Mouse (Mus musculus) urinary bladder, postnatal 14 days (tissue): Measurements from ENCODE around the gene Psen1.

Source experiments
- DNase-seq: peaks from one replicate; pipeline ENCODE4 v3.0.0; 2021; ENCODE audit warnings: low spot score

Psen1 gene

GRCm38 (mm10) chr12:83726510-83727308 is 38.8 kb downstream of the Psen1 start:
- DNase-seq = no peak

- DNase-seq = no peak
These were observed 44.3 kb downstream of the Psen1 start for GRCm38 (mm10) chr12:83732225-83732624.

DNA sequence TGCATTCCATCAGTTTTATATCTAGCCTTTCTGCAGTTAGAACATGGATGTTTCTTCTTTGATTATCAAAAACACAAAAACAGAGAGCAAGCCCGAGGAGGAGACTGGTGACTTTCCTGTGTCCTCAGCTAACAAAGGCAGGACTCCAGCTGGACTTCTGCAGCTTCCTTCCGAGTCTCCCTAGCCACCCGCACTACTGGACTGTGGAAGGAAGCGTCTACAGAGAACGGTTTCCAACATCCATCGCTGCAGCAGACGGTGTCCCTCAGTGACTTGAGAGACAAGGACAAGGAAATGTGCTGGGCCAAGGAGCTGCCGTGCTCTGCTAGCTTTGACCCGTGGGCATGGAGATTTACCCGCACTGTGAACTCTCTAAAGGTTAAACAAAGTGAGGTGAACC is 46.1 kb downstream of the Psen1 start:
- no peak for DNase-seq

DNA sequence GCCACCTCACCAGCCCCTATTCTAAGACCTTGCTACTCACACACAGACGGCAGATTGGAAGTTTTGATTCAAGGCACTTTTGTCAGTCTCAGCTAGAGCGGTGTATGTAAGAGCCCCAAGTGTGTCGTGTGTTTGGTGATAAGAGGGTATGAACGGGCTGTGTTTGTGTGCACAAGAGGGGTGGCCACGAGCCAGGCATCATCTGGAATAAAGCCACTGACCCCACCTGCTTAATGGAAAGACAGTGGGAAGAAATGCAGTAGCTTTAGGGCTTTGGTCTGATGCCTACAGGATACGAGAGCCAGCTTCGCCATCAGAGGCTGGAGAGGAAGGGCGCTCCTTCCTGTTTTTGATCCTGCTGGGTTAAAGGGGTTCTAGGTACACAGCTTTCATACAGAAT is 48.3 kb downstream of the Psen1 start:
- no peak for DNase-seq

- DNase-seq = no peak
These were observed 50.7 kb downstream of the Psen1 start for GRCm38 (mm10) chr12:83738651-83739050.

DNA sequence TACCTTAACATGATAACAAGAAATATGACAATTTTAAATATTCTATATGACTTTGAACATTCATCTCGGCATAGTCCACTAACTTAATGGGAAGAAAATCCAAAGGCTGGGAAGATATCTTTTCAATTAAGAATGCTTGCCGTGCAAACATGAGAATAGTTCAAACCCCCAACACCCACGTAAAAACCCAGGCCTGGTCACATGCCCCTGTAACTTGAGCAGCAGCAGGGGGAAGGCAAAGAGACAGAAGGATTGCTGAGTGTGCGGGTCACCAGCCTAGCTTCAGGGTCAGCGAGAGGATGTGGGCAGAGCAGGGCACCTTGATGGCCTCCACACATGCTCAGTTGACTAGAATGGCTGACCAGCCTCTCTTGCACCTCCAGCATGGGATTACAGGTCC is 53.8 kb downstream of the Psen1 start:
- DNase-seq = no peak

DNA sequence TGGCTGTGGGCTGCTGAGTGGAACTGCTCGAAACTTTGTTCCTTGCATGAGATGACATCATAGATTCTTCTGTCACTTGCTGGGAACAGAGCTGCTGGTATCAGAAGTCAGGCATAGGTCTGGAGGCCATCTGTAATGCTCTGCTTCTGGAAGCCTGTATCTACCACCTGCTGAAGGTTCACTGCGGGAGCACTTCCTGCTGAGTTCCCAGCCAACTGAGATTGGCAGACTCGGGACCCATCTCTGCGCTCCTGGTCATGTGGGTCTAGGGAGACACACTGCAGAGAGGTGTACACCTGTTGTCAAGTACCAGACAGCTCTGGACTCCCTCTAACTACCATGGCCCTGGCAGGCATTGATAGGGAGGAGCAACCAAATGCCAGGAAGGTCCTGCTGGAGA is 54.9 kb downstream of the Psen1 start:
- DNase-seq = no peak

- DNase-seq = no peak
These were observed 55.8 kb downstream of the Psen1 start for GRCm38 (mm10) chr12:83743712-83744111.

- no peak for DNase-seq
These were observed 61.2 kb downstream of the Psen1 start for GRCm38 (mm10) chr12:83749186-83749585.

DNA sequence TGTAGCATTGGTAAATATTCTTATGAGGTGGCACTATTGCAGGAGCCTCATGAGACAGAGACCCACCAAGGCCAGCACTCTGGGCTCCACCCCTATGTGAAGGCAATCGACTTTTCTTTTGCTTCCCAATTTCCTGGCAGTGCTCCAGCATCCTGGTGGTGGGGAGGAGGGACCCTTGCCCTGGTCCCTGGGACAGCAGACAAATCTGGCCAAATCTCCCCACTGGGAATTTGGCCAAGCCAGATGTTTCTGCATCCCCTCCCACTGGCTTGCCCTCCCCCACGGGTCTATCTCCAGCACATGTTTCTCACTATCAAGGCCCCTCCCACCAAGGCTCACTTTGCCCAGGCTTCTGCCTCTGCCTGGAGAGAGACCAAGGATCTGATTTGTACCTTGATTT is 64.5 kb downstream of the Psen1 start:
- DNase-seq = no peak

DNA sequence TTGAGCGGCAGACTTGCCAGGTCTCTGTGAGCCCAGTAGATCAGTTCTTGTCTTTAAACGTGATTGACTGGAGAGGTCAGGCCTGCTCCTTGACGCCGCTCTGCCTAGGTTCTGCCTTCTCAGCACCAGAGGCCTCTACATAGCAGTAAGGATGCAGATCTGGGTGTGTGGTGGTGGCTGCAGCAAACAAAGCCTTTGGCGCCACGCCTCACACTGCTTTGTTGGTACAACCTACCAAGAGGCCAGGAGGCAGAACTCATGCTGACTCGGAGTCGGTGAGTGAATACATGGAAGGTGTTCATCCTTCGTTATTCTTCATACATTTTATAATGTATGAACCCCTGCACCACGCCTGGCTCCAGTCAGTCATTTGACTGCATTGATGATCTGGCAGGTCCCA is 70.8 kb downstream of the Psen1 start:
- no peak for DNase-seq

DNA sequence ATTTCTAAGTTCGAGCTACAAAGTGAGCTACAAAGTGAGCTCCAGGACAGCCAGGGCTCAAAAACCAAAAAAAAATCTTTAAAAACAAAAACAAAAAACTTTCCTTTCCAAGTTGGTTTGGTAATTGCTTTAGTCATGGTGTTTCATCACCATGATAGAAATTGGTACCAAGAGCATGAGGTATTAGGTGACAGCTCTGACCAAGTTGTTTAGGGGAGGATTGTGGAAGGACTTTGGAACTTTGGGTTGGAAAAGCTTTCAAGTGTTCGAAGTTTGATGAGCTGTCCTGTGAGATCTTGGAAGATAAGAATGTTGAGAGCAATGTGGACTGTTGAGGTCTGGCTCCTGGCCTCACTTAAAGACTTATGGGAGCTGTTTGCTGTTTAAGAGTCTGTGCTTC is 72.2 kb downstream of the Psen1 start:
- no peak for DNase-seq

DNA sequence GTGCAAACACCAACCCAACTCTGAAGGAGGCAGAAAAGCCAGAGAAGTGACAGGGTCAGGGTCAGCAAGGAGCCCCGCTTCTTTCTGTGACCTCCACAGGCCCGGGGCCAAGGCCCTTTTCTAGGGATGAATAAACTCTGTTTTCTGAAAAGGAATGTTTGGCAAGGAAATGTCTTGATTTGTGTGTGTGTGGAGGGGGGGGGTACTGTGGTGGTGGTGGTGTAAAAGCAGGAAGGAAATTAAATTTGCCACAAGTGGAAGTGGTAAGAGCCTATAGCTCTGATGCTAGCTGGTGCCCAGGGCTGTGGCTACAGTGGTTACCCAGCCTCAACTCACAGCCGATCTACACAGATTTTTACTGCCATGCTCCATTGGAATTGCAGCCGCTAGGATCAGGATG is 74.8 kb downstream of the Psen1 start:
- DNase-seq = no peak

DNA sequence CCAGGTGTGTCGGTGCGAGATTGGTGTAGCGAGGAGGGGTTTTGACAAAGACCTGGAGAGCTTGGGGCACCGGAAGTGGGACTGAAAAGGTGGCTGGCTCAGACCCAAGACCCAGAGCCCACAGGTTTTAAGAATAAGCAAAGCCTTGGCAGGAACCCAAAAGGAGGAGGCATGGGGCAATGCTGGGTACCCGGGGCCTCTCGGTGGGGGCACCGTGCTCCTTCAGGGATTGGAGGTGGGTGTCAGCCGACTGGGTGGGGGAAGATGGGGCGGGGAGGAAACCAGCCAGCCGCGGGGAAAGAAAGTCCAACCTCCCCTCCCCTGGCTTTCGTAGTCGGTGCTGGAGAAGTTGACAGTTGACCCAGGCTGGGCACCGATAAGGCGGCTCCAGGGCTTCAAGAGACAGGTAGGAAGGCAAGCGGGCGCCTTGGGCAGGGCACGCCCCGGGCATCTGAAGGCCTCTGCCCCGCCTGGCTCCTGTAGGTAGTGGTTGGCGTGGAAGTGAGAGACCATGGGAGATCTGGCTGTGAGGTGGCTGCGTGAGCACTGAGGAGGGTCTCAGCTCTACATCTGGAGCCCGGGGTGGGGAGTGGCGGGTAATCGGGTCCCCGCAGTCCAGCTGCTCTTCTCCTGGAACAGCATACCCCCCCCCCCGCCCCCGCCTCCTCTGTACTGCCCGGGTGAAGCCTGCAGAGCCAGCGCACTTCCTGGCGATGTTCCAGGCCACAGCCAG is 75.5 kb downstream of the Psen1 start, which contains the start of gene Papln:
Papln (plus strand) TSS at position 324 of the 733 bp plus-strand sequence.
- peak; percentile 38 for DNase-seq

GRCm38 (mm10) chr12:83764044-83764365 is 76.1 kb downstream of the Psen1 start:
- DNase-seq = no peak

- DNase-seq = no peak
These were observed 76.6 kb downstream of the Psen1 start for GRCm38 (mm10) chr12:83764519-83764918.

- DNase-seq = no peak
These were observed 78.1 kb downstream of the Psen1 start for GRCm38 (mm10) chr12:83765965-83766603.

GRCm38 (mm10) chr12:83767833-83768232 is 79.9 kb downstream of the Psen1 start:
- peak; percentile 44 for DNase-seq

DNA sequence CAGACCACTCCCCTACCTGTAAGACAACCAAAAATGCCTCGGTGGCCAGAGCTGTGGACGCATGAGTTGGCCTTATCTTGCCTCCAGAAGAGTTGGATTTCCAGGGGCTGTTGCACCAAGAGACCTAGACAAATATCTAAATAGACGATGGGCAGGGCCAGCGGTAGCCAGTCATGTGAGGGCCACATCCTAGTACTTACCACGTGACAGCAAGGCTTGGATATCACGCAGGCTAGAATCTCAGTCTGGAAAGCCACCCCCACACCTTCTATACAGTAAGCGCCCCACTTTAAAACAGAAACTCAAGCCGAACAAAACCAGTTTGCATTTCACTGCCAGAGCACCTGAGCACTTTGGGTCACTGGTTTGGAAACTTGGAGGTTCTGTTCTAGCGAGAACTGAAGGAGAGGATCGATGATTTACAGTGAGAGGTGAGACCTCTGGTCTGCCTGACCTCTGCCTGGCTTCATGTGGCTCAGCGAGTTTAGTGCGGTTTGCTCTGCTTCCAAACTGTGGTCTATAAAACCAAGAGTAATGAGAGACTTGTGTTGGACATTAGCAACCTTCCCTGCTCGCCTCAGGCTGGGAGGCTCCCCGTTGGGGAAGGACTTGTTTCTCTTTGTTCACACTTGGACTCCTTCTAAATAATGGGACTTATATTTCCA is 80.4 kb downstream of the Psen1 start:
- DNase-seq = no peak

- DNase-seq = peak; percentile 63
These were observed 82.7 kb downstream of the Psen1 start for GRCm38 (mm10) chr12:83770418-83771256.

- DNase-seq = no peak
These were observed 87.7 kb downstream of the Psen1 start for GRCm38 (mm10) chr12:83775621-83776020.

DNA sequence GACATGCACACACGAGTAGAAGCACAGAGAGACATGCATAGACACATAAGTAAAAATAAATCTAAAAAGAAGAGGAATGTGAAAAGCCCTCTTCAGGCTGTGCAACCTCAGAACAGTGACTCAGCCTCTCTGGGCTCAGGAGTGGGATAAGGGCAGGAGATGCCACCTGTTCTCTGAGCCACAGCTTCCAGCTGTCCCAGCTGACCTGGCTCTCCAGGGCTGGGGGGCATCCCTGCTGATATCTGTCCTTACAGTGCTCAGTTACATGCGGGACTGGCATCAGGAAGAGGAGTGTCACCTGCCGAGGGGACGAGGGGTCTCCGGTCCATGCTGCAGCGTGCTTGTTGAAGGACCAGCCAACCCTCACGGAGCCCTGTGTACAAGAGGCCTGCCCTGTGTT is 88.8 kb downstream of the Psen1 start:
- no peak for DNase-seq
